Comparison of ENCODE assay signal across 31 mouse cellular contexts in the genomic region with DNA sequence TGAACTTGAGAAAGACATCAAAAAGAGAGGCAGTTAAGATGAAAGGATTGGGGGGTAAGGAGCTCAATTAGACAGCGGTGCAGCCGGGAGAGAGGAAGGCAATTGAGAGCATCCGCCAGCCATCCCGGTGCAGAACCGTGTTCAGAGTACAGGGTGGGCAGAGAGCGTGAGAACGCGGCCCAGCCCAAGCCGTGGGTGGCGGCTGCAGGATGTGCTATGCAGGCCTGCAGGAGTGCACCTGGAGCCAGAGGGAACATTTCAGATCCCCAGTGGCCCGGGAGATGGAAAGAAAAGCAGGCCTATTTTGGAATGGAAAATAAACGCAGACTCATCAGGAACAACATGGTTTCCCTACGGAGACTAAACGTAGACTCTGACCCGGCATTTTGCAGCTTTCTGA.
DNase-seq lines count a peak whose midpoint lies in the region; ATAC-seq and TF ChIP-seq lines count a peak whose summit lies in the region.
"Had no signal": no experiment of that assay in that cellular context is flagged by ENCODE, and none has a peak within 500 bp of the region (broad histone marks: within the 10 kb centered on the region; RNA-seq: fewer than 3 reads in every experiment).

No protein-coding gene starts in this region.

- H3K4me1 ChIP-seq in embryonic facial prominence, embryonic 14.5 days (ENCODE audit: control insufficient read depth, insufficient read depth, low read length), result no peaks in the 10 kb centered on the region
- peaks cover 16% of the 10 kb centered on the region for H3K4me1 ChIP-seq in embryonic facial prominence, embryonic 10.5 days
- peaks cover 10% of the 10 kb centered on the region for H3K4me1 ChIP-seq in heart, adult 2 months (ENCODE audit: control insufficient read depth, insufficient read depth, low read length)
- H3K4me1 ChIP-seq: embryonic facial prominence, embryonic 13.5 days had no signal

- peak; percentile 26 for DNase-seq in embryonic facial prominence, embryonic 14.5 days (ENCODE audit: low spot score)
- DNase-seq in embryonic facial prominence, embryonic 10.5 days (ENCODE audit: low spot score), result no peak
- DNase-seq in heart, adult 2 months, result peak; percentile 35 to 41
- DNase-seq in heart, postnatal 4 days, result no peak
- no peak for DNase-seq in layer of hippocampus, adult 2 months (ENCODE audit: low spot score in 2 of 2)
- DNase-seq in layer of hippocampus, adult 18-20 months (ENCODE audit: low spot score in 2 of 2), result no peak
- DNase-seq in right cerebral cortex, adult 18-20 months, result peak; percentile 26
- no peak for DNase-seq in right cerebral cortex, adult 2 months (ENCODE audit: low spot score in 2 of 2)
- DNase-seq: adrenal gland, adult 8-10 months; cerebellum, adult 11 months; cerebellum, adult 9-10 months; cerebellum, postnatal 36 days; embryo, embryonic 11 days; kidney, adult 8-10 months; kidney, postnatal 14 days; liver, embryonic 13.5 days; lung, adult 18-20 months; right cerebral cortex, postnatal 25 days; thymus, postnatal 25 days had no signal

- no peaks in the 10 kb centered on the region for H3K79me2 ChIP-seq in heart, adult 2 months (replicated peaks; ENCODE audit: control insufficient read depth, insufficient read depth, low read length)

- no peaks in the 10 kb centered on the region for H3K9me3 ChIP-seq in embryonic facial prominence, embryonic 14.5 days (ENCODE audit: control insufficient read depth, low read length)
- H3K9me3 ChIP-seq in embryonic facial prominence, embryonic 10.5 days, result no peaks in the 10 kb centered on the region
- H3K9me3 ChIP-seq: embryonic facial prominence, embryonic 13.5 days; hindbrain, embryonic 15.5 days; limb, embryonic 10.5 days; limb, embryonic 15.5 days; liver, embryonic 13.5 days had no signal

- no peak overlapping the region for H3K4me3 ChIP-seq in embryonic facial prominence, embryonic 14.5 days (ENCODE audit: low read depth, low read length)
- no peak overlapping the region for H3K4me3 ChIP-seq in embryonic facial prominence, embryonic 10.5 days
- no peak overlapping the region; the same call in 1 of the 2 replicates for H3K4me3 ChIP-seq in heart, adult 2 months
- no peak overlapping the region for H3K4me3 ChIP-seq in layer of hippocampus, adult 2 months
- H3K4me3 ChIP-seq: embryonic facial prominence, embryonic 13.5 days; erythroblast, embryonic 14.5 days; hindbrain, embryonic 15.5 days; limb, embryonic 10.5 days; limb, embryonic 15.5 days; liver, embryonic 13.5 days; myocyte had no signal

- H3K9ac ChIP-seq in embryonic facial prominence, embryonic 14.5 days (ENCODE audit: low read depth, low read length), result no peak overlapping the region
- no peak overlapping the region; the same call in 1 of the 2 replicates for H3K9ac ChIP-seq in heart, adult 2 months (ENCODE audit: low read depth, low read length)
- H3K9ac ChIP-seq: embryonic facial prominence, embryonic 13.5 days; hindbrain, embryonic 15.5 days; limb, embryonic 15.5 days; liver, embryonic 13.5 days had no signal

- H3K27me3 ChIP-seq in embryonic facial prominence, embryonic 14.5 days (replicated peaks; ENCODE audit: control insufficient read depth, insufficient read depth, low read length), result no peaks in the 10 kb centered on the region
- H3K27me3 ChIP-seq in embryonic facial prominence, embryonic 10.5 days (replicated peaks; ENCODE audit: low read depth, poor library complexity, severe bottlenecking), result no peaks in the 10 kb centered on the region
- no peaks in the 10 kb centered on the region for H3K27me3 ChIP-seq in heart, adult 2 months (ENCODE audit: control insufficient read depth, insufficient read depth, low read length)
- H3K27me3 ChIP-seq: CH12.LX; embryonic facial prominence, embryonic 13.5 days; hindbrain, embryonic 15.5 days; limb, embryonic 15.5 days; liver, embryonic 13.5 days had no signal

- WGBS in embryonic facial prominence, embryonic 14.5 days, result 67% methylated on average over 15 of the region's 15 CpGs
- WGBS in embryonic facial prominence, embryonic 10.5 days, result 85% methylated on average over 15 of the region's 15 CpGs
- 54% methylated on average over 15 of the region's 15 CpGs for WGBS in heart, adult 2 months

- no peak for TF ChIP-seq EP300 in heart, adult 2 months (IDR thresholded peaks at IDR 0.05; ENCODE audit: insufficient read depth, low read depth, low read length)

- peaks cover 7% of the 10 kb centered on the region; the same call in 1 of the 2 replicates for H3K36me3 ChIP-seq in embryonic facial prominence, embryonic 14.5 days (ENCODE audit: control insufficient read depth, insufficient read depth, low read length)
- H3K36me3 ChIP-seq in embryonic facial prominence, embryonic 10.5 days (replicated peaks), result peaks cover 59% of the 10 kb centered on the region
- peaks cover 9% of the 10 kb centered on the region for H3K36me3 ChIP-seq in heart, adult 2 months (ENCODE audit: control insufficient read depth, insufficient read depth, low read length)
- H3K36me3 ChIP-seq: hindbrain, embryonic 15.5 days had no signal

- intact Hi-C loops in heart, adult 2 months (cut with DNase I), result no loop called here

- ATAC-seq in embryonic facial prominence, embryonic 14.5 days (ENCODE audit: low read depth), result no peak
- ATAC-seq: forebrain, embryonic 16.5 days; inflammation-experienced regulatory T-cells, adult 6 months; lung, postnatal 0 days; midbrain, embryonic 16.5 days had no signal

- no peak overlapping the region for H3K4me2 ChIP-seq in embryonic facial prominence, embryonic 14.5 days (ENCODE audit: low read depth, low read length)
- H3K4me2 ChIP-seq: embryonic facial prominence, embryonic 13.5 days; heart, embryonic 11.5 days; hindbrain, embryonic 15.5 days; limb, embryonic 15.5 days; liver, embryonic 13.5 days had no signal

- no peak for TF ChIP-seq POLR2A in heart, adult 2 months (IDR thresholded peaks at IDR 0.05; ENCODE audit: insufficient read depth, low read depth, low read length)

- TF ChIP-seq CTCF in heart, adult 2 months (IDR thresholded peaks at IDR 0.05), result no peak
- TF ChIP-seq CTCF in layer of hippocampus, adult 2 months (conservative IDR thresholded peaks at IDR 0.05), result no peak

- H3K27ac ChIP-seq in embryonic facial prominence, embryonic 14.5 days (replicated peaks; ENCODE audit: low read depth, low read length), result no peak overlapping the region
- H3K27ac ChIP-seq in embryonic facial prominence, embryonic 10.5 days (replicated peaks), result no peak overlapping the region
- H3K27ac ChIP-seq in heart, adult 2 months, result peak overlapping the region; percentile 62
- H3K27ac ChIP-seq in layer of hippocampus, adult 2 months, result peak overlapping the region; percentile 48; the same call in 1 of the 2 replicates
- H3K27ac ChIP-seq: embryonic facial prominence, embryonic 13.5 days; hindbrain, embryonic 15.5 days; limb, embryonic 10.5 days; limb, embryonic 15.5 days; liver, embryonic 13.5 days had no signal

Comparison
In these comparisons a context has a peak if more than half of its experiments do, and no peak if none do; other contexts are left out.
1. DNase-seq: peak in embryonic facial prominence, embryonic 14.5 days (single experiment), heart, adult 2 months (2 of 2) and right cerebral cortex, adult 18-20 months (single experiment); none in embryonic facial prominence, embryonic 10.5 days (single experiment), heart, postnatal 4 days (single experiment), layer of hippocampus, adult 2 months (0 of 2), layer of hippocampus, adult 18-20 months (0 of 2) and right cerebral cortex, adult 2 months (0 of 2).
2. H3K27ac ChIP-seq: peak in heart, adult 2 months (single experiment) and layer of hippocampus, adult 2 months (single experiment); none in embryonic facial prominence, embryonic 14.5 days (single experiment) and embryonic facial prominence, embryonic 10.5 days (single experiment).